Mouse (Mus musculus) erythroid progenitor cell, adult 5-6 weeks (primary cell): Measurements from ENCODE around the gene G3bp1. TPM values are rescaled to one million over a fixed set of nuclear protein-coding genes. Genes with fewer than 3 reads are reported as not detected.

Source experiments
- ATAC-seq: replicated peaks from 2 replicates; pipeline ENCODE4 v1.8.0; 2016; ENCODE audit warnings: moderate number of reproducible peaks, mild to moderate bottlenecking, moderate TSS enrichment, inconsistent platforms; ENCODE audit not compliant: poor library complexity, low FRiP score, severe bottlenecking
- total RNA-seq, 2 experiments: library from RNA; stranded (forward) in 1 of 2; stranded (reverse) in 1 of 2; fragments of 150-400 nt in 1 of 2; fragments of 186-747, 209-891 nt in 1 of 2; gene quantifications; 2 replicates each; pipeline versions ENCODE4 v1.2.3 to v1.2.4; 2015 to 2017; ENCODE audit warnings: low replicate concordance in 2 of 2

The G3bp1 gene
- total RNA-seq, 2 experiments from 2014 or later = 22.5 to 27.7 TPM

- no peak for ATAC-seq
Observed at GRCm38 (mm10) chr11:55533378-55533777, 63.9 kb downstream of the G3bp1 start.

GRCm38 (mm10) chr11:55534766-55535165, 65.3 kb downstream of the G3bp1 start:
- ATAC-seq = no peak

GRCm38 (mm10) chr11:55542128-55542527, 72.6 kb downstream of the G3bp1 start:
- ATAC-seq = no peak

GRCm38 (mm10) chr11:55542671-55543070, 73.2 kb downstream of the G3bp1 start:
- no peak for ATAC-seq

GRCm38 (mm10) chr11:55545690-55546089, 76.2 kb downstream of the G3bp1 start:
- ATAC-seq = no peak

Other genes starting within 250 kb of the G3bp1 start
- not detected in 2 replicates for gene Fat2, start 133.1 kb upstream of the G3bp1 start, total RNA-seq (2015; ENCODE audit: low replicate concordance)
- not detected in 2 replicates for gene Fat2, start 133.1 kb upstream of the G3bp1 start, total RNA-seq (2017; ENCODE audit: low replicate concordance)
- 1.8 and 3.8 TPM in 2 replicates for gene Sparc, start 46.5 kb upstream of the G3bp1 start, total RNA-seq (2015; ENCODE audit: low replicate concordance)
- gene Sparc, start 46.5 kb upstream of the G3bp1 start, total RNA-seq (2017; ENCODE audit: low replicate concordance) = 1.9 and 9.3 TPM in 2 replicates
- gene Atox1, start 8.4 kb upstream of the G3bp1 start, total RNA-seq (2015; ENCODE audit: low replicate concordance) = 24.3 and 114 TPM in 2 replicates
- 18.5 TPM in 1 of 2 replicates, not detected in the other for gene Atox1, start 8.4 kb upstream of the G3bp1 start, total RNA-seq (2017; ENCODE audit: low replicate concordance)
- not detected in 2 replicates for gene Glra1, start 138.5 kb downstream of the G3bp1 start, total RNA-seq (2015; ENCODE audit: low replicate concordance)
- not detected in 2 replicates for gene Glra1, start 138.5 kb downstream of the G3bp1 start, total RNA-seq (2017; ENCODE audit: low replicate concordance)